Mouse (Mus musculus): ENCODE data around the gene Spsb3.

DNA sequence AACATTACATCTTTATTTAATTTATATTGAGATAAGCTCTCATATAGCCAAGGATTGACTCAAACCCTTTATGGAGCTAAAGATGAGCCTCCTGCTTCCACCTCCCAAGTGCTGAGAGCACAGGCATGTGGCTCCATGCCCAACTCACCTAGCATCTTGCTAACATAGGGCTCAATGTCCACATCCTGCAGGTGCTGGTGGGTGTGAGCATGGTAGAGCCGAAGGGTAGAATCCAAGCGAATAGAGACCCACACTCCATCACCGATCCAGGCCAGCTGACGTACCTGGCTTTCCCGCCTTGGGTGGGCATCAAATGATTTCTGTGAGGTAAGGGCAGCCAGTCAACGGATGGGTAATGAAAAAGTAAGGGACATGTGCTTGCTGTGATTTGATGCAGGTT is 13.6 kb downstream of the Spsb3 start:
- TF ChIP-seq CTCF (IDR thresholded peaks at IDR 0.05) (no peak), EP300 (IDR thresholded peaks at IDR 0.05) (no peak)

Measured in lung, postnatal 0 days (tissue).